Mouse (Mus musculus) embryonic fibroblast, embryonic 13.5 days (primary cell): ENCODE results near the gene Ap3b1.

Source experiments
- CTCF ChIP-seq: IDR thresholded peaks from 2 replicates; pipeline ENCODE4 v1.5.1; 2011; ENCODE audit warnings: mild to moderate bottlenecking, control low read depth, low read length, moderate library complexity, borderline replicate concordance; ENCODE audit not compliant: insufficient read depth
- POLR2A ChIP-seq: IDR thresholded peaks from 2 replicates; pipeline ENCODE4 v1.6.1; 2011; ENCODE audit warnings: low read depth, mild to moderate bottlenecking, control low read depth, low read length, moderate library complexity

DNA sequence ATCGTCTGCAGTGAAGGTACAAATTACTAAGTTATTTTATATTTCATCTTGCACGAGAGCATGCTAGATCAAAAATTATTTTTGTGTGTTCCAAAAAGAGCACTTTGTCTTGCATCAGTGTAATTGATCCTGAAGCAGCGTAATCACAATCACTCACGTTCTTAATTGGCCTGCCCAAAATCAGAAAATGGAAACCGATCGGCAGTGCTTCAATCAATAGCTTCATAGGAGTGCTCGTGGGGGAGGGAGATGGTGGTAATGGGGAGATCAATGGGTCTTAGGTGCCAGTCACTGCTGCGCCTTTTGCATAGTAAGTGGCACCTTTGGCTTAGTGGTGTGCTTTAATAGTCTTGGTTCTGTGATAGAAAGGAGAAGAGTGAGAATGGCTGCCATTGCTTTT is 174.8 kb downstream of the Ap3b1 start:
- TF ChIP-seq CTCF = no peak
- no peak for TF ChIP-seq POLR2A
